Mouse (Mus musculus) cerebellum, postnatal 25 days (tissue): ENCODE data around the gene Ppp3r1.

ENCODE experiments used
- DNase-seq, 2 experiments: peaks; one replicate each; pipeline ENCODE4 v3.0.0; 2021; ENCODE audit warnings: mixed read lengths in 2 of 2

Gene Ppp3r1

DNA sequence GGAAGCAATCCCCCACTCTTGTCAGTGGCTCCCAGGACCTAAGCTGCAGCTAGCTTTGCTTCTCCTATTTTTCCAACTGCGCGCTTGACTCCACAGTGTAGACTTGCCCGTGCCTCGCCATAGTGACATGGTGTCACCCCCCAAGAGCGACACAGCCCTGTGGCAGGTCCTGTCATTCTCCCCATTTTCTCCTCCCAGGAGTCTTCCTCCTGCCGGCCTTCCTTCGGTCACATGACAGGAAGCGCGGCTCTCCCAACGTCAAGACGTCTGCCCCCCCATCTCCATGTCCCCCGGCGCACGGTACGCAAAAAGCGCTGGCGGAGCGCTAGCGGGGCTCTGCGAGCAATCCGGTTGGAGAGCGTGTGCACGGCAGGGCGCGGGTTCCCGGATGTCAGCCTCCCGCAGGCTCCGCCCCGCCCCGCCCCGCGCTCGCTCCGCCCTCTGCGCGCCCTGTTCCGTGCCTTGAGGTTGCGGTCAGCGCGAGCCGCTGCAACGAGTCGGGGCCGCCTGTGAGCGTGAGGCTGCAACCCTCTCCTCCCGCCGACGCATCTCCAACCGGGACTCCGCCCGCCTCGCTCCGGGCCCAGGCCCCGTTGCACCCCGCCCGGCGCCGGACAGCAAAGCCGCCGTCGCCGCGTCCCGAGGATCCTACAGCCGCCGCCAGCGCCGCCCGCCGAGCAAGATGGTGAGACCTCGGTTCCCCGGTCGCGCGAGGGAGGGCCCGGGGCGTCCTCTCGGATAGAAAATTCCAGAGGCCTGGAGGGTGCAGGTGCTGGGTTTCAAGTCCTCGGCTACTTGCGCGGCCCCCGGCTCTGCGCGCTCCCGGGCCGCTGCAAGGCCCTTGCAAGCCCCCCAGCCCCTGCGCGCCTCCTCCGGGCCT lies at the start of gene Ppp3r1:
Ppp3r1 (plus strand) TSS at position 406 of the 880 bp plus-strand sequence.
- peak; percentile 98 to 99 for DNase-seq

DNA sequence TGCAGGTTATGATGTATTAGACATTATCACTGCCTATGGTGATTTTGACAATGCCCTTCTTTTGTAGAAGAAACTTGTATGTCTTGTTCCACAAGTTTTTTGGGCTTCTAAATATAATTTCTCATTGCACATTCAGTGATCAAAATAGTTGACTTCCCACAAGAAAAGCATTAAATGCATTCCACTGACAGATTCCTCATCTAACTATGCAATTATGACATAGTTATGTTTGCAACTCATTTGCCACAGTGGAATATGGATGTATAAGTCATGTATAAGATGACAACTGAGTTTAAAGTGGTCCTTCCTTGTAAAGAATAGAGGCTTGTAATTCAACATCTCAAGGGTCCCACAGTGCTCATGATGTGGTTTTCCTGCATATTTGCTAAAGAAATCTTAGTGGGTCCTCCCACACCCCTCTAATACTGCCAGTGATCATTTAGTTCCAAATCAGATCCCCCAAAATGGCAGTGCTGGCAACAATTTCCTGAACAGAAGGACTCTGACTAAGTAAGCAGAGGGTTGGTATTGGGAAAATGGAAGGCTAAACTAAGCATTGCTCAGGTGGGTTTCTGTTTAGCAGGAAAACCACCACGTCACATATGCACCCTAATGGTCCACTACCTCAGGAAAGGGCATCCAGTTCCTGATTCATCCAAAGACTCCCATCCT lies 46.5 kb upstream of the Ppp3r1 start:
- DNase-seq = no peak

DNA sequence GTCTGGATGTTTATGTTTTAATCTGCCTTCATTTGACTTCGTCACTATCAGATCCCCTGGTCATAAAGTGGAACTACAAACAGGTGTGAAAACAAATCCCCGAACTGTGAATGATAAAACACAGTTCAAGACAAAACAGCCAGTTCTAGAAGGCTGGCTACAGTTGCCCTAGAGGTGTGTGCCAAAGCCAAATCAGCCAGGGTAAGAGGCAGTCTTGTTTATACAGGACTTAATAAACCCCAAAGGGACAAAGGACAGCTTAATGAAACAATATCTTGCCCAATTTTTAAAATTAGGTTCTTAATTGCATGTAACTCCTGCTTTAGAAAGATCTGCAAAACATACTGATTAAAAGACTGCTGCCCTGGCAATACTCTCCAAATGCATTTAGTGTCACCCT lies 32.6 kb upstream of the Ppp3r1 start:
- DNase-seq = no peak

DNA sequence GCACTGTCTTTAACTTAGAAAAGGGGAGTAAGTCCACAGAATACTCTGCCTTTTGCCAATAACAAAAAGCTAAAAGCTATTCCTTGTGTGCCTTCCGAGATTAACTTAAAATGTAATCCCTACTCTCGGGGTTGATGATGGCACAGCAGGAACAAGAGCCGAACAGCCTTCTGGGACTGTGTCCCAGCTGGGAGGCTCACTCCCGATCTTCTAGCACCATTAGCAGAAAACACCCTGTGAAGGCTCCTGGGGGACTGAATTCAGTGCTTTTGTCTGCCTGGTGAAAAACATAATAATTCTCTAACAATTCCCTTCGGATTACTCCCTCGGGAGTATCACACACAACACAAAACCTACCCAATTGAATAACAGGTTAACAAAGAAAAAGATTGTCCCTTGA lies 23.4 kb upstream of the Ppp3r1 start:
- no peak for DNase-seq

DNA sequence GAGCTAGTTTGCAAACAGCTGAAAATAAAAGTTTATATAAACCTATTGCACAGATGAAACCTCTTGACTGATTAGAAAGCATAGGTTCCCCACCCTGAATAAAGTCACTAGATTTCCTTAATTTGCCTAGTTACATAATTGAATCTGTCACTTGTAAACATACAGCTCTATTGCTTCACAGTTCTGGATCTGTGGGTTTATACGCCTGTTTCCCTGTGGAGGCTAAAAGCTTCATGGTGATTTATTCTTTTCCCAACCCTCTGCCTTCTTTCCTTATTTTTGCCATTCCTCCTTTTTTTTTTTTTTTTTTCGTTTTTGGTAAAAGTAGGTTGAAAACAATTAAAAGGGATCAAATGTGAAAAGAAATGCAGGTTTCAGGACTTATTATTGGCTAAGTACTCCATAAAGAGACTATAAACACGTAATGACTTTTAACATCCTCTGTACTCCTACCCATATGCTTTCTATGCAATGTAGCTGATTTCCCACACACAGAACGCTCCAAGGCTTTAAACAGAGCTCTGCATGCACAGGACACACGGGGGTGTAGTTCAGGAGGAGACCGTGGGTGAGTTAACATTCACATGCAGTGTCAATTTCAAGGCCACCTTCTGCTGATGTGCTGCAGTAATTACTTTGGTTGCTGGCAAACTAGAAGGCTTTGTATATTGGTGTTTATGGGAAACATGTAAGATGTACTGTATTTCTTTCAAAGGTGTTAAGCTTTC lies 20.6 kb upstream of the Ppp3r1 start:
- no peak for DNase-seq

DNA sequence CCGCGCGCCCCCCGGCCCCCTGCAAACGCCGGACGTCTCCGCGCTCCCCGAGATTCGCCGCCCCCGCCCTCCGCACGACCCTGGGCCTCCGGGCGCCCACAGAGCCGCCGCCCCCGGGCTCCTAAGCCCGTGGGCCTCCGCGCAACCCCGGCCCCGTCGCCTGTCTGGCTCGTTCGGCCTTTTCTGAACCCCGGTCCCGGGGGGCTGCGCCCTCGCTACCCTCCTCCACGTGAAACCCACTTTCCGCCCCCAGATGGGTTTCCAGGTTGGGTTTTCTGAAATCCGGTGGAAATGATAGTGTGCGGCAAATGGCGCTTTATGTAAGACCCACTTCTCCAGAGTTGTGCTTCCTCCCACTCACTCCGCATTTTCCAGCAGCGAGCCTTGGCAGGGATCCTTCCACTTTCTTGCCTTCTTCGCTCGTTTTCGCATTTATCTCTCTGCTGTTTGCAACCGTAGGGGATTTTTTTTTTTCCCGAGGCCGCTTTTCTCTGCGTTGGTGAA lies 727 bp downstream of the Ppp3r1 start:
- DNase-seq = peak; percentile 62 to 68

DNA sequence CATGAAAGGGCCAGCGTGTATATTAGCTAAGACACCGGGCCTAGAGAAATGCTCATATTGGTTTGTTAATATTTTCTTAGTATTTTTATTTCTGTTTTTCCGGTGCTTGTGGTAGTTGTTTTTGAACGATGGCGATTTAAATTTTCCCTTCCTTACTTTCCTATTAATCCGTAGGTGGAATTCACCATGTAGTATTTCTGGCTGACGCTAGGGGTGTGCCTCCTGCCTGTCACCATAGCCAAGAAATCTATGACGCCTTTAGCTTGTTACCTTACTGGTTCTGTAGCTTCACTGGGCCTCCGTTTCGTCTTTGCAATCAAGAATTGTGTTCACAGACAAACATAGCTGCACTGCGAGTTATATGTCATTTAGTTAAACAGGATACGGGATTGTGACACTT lies 1.2 kb downstream of the Ppp3r1 start:
- peak; percentile 52 to 75 for DNase-seq

DNA sequence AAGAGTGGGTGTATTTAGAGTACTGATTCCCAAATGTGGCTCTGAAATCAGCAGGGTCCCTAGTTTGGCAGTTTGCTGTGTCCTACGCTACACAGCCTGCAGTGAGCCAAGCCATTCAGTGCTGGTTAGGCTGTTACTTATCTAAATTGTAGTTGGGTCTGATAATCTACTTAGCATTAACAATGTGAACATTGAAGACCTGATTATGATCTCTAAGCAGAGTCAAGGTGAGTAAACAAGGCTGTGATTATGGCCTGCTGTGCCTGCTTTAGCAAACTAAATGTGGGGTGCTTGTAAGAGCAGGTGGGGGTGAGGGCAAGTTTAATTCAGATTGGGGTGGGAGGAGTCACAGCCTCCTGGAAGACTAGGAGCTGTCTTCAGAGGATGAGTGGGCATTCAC lies 4.9 kb downstream of the Ppp3r1 start:
- DNase-seq = no peak

DNA sequence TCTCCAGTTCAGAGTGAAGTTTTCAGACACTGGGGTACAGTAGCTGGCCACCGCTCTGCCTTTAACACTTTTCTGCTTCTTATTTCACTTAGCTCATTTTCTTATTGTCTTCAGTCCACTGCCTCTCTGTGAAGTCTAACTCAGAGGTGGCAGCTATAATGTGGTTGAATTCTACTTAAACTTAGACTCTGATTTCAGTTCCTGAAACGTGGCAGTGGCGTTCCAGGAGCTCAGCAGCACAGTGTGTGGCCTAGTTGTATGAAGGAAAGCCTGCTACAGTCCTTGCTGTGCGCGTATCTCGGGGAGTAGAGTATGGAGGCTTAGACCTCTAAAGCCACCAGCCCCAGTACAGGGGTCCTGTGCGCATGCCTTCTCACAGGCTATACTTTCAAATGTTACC lies 7.6 kb downstream of the Ppp3r1 start:
- DNase-seq = no peak

DNA sequence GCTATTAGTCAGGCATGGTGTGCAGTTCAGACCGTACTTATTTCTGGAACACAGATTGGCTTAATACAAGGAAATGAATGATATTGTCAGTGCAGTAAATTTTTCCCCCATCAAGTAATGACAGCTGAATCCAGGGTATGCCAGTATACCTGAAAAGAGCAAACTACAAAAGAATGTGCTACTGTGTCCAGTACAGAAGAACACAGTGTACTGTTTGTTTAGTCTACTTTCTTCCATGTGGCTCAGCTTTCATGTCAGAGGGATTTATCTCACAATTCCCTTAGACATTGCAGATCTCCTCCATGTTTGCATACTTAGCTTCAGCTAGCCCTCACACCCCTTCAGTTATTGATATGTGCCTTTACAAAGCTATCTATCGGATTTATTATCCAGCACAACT lies 10.2 kb downstream of the Ppp3r1 start:
- no peak for DNase-seq

DNA sequence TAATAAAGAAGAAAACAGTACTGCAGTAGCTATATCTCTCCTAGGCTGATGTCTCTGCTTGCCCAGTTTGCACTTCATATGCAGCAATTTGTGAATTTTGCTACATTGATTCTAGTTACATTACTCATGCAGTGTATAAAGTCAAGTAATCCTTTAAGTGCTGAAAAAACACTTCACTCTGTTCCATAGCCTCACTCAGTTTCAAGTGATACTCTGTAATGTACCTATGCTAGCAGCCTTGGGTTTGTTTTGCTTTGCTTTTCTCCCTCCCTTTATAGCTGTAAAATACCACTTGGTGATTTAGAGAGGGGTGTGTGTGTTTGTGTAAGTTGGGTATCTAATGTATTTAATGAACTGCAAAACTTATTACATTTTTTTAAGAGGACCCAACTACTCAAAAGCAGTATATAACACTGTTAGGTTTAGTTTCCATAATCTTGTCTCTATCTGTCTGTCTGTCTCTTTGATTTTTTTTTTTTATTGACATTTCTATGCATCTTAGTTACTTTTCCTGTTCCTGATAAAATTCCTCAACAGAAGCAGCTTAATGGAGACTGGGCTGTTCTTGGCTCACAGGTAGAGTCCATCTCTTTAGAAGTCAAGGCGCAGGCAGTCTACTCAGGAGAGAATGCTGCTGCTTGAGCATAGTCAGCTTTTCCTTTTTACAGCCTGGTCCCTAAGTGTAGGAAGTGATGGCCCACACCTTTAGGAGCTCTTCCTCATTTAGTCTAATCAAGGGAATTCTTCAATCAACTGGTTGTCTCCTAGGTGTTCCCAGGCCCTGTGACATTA lies 12.1 kb downstream of the Ppp3r1 start:
- DNase-seq = no peak

DNA sequence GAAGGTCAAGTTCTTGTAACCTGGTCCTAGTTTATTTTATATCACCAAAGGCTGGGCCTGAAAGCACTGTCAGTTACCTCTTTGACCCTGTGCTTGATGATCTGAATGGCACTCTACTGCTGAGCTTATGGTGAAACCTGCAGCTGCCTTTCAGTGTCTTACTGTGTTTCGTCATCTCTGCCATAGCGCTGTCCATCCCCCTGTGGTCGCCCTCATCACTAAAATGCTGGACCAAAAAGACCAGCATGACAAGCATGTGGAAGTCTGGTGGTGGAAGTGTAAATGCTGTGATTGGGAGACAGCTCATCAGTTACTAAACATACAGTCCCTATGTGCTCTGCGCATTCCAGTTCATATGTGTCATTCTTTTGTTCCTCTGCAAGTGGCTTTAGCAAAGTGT lies 13.2 kb downstream of the Ppp3r1 start:
- no peak for DNase-seq

DNA sequence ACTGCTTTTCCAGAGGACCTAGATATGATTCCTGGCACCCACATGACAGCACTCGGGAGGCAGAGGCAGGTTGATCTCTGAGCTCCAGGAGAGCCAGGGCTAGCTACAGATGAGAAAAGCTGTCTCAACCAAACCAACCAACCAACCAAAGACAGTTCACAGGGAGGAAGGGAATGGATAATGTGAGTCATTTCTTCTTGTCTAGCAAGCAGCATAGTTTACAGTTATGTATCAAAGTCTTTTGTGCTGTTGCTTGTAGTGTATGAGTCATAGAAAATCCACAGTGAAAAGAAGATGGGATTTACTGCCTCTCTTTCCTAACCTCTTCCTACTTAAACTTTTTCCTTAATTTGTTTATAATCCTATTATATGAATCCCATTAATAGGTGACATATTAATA lies 17.6 kb downstream of the Ppp3r1 start:
- no peak for DNase-seq

DNA sequence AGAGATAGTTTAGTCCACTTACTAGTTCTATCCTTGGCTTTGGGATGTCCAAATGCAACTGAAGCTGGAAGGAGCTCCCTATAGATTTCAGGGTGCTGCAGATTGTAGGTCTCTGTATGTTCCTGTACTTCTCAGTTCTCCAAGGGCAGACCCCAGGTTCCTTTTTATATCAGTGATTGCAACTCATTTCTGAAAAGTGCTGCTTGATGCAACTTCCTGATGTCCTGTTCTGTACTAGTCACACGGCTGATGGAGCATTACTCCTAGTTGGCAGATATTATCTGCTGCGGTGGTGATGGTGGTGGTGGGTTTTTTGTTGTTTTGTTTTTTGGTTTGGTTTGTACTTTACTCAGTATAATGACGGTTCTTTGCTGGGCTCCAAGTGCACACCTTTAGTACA lies 21.7 kb downstream of the Ppp3r1 start:
- no peak for DNase-seq

DNA sequence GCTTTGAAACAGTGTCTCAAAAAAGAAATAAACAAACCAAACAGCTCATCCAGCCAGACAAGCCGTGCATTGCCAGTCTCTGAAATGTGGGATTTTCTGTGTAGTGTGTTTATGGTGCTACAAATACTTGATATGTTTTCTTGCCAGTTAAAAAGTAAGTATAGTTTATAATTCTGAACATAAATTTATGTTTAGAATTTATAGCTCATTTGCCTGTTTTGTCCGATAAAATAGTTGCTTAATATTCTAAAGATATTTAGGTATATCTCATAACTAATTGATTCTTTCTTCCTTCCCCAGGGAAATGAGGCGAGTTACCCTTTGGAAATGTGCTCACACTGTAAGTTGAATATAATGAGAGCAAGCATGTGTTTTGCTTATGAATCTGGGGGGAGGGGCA lies 22.7 kb downstream of the Ppp3r1 start, which contains the start of gene Wdr92:
Wdr92 (plus strand) TSS at position 301 of the 400 bp plus-strand sequence.
- no peak for DNase-seq

DNA sequence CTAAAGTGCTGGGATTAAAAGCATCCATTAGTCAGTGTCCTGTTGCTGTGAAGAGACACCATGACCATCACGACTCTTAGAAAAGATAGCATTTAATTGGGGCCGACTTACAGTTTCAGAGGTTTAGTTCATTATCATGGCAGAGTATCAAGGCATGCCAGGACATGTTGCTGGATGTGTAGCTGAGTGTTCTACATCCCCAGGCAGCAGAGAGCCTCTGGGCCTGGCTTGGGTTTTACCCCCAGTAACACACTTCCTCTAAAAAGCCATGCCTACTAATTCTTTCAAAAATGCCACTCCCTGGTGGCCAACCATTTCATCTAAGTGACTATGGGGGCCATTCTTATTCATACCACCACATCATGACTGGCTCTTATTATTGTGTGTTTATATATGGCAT lies 24.1 kb downstream of the Ppp3r1 start:
- no peak for DNase-seq

DNA sequence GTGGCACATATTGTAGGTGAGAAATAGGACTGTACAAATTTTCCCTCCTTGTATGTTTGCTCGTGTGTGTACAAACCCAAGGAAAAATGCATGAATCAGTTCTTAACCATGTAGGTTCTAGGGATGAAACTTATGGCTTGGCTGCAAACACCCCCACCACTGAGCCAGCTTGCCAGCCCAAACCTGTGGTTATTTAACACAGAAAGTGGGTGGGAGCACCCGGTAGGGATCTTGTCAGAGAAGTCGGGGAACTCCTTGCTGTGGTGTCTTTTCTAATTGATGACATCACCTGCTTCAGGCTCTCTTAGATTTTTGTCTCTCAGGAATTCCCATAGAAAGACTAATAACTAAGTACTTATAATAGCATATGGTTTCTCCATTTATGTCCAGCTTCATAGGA lies 28.6 kb downstream of the Ppp3r1 start:
- no peak for DNase-seq

DNA sequence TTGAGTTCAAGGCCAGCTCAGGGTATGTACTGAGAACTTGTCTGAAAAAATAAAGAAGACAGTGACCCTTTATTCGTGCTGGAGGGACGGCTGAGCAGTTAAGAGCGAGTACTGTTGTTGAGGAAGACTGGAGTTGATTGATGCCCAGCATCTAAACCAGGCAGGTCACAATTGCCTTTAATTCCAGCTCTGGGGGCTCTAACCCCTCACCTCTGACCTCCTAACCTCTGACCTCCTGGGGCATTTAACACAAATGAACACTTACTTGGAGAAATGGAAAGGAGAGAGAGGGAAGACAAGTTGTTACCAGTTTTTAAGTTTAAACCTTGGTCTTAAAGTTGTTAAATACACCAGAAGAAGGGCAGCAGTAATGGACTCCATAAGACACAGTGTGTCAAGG lies 29.7 kb downstream of the Ppp3r1 start:
- no peak for DNase-seq

DNA sequence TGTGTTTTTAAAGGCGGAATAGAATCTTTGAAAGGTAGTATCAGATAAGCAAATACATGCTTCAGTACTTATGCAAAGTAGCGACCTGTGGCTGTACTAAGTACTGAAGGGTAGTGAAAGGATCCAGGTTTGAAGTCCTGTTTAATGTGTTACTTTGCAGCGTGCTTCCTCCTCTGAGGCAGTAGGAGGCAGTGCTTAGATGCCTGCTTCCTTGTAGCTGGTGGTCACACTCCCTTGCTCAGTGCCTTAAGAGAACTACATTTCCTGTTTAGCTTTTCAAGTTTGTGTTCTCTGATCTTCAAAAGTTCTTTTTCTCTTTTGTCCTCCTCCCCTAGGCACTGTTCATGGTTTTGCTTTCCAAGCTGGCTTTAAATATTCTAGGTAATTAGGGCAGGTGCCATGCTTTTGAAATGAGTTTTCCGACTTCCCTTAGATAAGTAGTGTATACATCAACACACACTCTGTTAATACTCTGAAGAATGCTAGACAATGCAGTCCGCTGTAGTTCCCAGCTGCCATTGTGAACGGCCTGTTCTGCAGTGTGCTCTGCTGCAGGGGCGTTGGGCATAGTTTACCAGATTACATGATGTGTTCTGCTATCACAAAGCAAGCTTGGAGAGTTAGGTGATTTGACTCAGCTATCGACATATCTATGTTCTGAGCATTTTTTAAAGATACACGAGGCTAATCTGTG lies 33.2 kb downstream of the Ppp3r1 start:
- no peak for DNase-seq

DNA sequence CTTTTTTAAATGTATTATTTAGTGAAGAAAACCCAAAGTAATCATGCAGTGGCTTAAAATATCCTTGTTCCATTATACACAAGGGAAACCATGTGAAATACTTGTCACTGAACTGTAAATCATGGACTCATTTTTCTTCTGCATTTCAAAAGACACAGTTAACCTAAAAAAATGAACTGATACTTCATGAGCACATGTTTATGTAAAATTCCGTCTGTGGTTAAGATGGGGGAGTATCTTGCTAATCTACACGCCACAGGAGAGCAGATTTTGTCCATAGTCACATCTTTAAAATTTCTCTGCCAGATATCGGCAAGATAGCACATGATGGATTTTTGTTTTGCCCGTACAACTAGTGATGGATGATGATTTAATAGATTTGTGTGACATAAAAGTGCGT lies 40.1 kb downstream of the Ppp3r1 start:
- DNase-seq = no peak

DNA sequence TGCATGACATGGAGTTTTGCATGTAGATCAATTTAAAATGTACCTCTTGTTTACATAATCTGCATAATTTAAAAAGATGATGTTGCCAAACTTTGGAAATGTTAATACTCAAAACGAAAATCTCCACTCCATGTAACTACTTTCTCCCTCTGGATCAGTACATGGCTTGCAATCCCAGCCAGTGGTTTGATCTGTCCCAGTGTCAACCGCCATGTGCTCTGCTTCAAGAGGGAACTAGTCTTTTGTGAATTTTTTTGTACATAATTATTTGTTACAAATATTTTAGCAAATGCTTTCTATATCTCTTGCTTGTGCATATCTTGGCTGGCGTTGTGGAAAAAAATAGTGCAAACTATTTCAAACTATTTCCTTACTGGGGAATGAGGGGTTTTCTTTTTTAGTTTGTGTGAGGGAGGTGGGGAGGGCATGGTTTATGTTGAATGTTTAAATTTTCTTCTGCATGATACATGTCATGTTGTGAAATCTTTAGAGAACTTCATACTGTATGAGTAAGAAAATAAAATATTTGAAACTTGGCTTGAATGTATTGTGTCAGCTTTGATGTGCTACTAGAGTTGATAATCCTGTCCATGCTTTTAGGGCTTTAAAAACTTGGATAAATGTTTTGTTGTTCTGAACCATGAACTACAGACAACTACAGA lies 40.9 kb downstream of the Ppp3r1 start:
- DNase-seq = no peak
